17 mouse cellular contexts compared by ENCODE assay signal in genomic region chr11:84722658-84723201, GRCm38 (mm10).
A peak's percentile ranks its signal among the peaks of the same experiment; 100 is the strongest.
DNase-seq lines count a peak whose midpoint lies in the region; ATAC-seq and TF ChIP-seq lines count a peak whose summit lies in the region.
"Had no signal": no experiment of that assay in that cellular context is flagged by ENCODE, and none has a peak within 500 bp of the region (broad histone marks: within the 10 kb centered on the region; RNA-seq: fewer than 3 reads in every experiment).

No protein-coding gene starts in this region.

- no peak for ATAC-seq in hindbrain, embryonic 11.5 days (ENCODE audit: low FRiP score)
- no peak for ATAC-seq in hindbrain, embryonic 16.5 days
- ATAC-seq in liver, embryonic 14.5 days (ENCODE audit: insufficient read depth), result peak; percentile 44; the same call in 1 of the 2 replicates
- no peak for ATAC-seq in forebrain, embryonic 11.5 days (replicated peaks; ENCODE audit: low FRiP score)
- ATAC-seq: forebrain, embryonic 14.5 days; intestine, embryonic 16.5 days had no signal

- TF ChIP-seq CTCF in liver, embryonic 14.5 days (IDR thresholded peaks at IDR 0.05; ENCODE audit: low read depth), result no peak

- no peaks in the 10 kb centered on the region for H3K27me3 ChIP-seq in hindbrain, embryonic 11.5 days (ENCODE audit: control insufficient read depth, insufficient read depth, low read length)
- peaks cover 5% of the 10 kb centered on the region; the same call in 1 of the 2 replicates for H3K27me3 ChIP-seq in hindbrain, embryonic 16.5 days (replicated peaks; ENCODE audit: control insufficient read depth, insufficient read depth, low read length)
- peaks cover 3% of the 10 kb centered on the region; the same call in 1 of the 2 replicates for H3K27me3 ChIP-seq in liver, embryonic 14.5 days (ENCODE audit: control insufficient read depth, insufficient read depth, low read length)
- peaks cover 7% of the 10 kb centered on the region; the same call in 1 of the 2 replicates for H3K27me3 ChIP-seq in forebrain, embryonic 11.5 days (ENCODE audit: control insufficient read depth, insufficient read depth, low read length)

- 55% methylated on average over 11 of the region's 12 CpGs for WGBS in hindbrain, embryonic 11.5 days
- WGBS in hindbrain, embryonic 16.5 days, result 26% methylated on average over 12 of the region's 12 CpGs
- WGBS in liver, embryonic 14.5 days (ENCODE audit: insufficient replicate concordance), result 41% methylated on average over 12 of the region's 12 CpGs
- WGBS in forebrain, embryonic 11.5 days, result 61% methylated on average over 12 of the region's 12 CpGs

- no peaks in the 10 kb centered on the region for H3K36me3 ChIP-seq in hindbrain, embryonic 11.5 days (ENCODE audit: control insufficient read depth, insufficient read depth, low read length)
- H3K36me3 ChIP-seq in hindbrain, embryonic 16.5 days (ENCODE audit: control insufficient read depth, insufficient read depth, low read length), result no peaks in the 10 kb centered on the region
- H3K36me3 ChIP-seq in liver, embryonic 14.5 days (replicated peaks; ENCODE audit: control insufficient read depth, insufficient read depth, low read depth), result no peaks in the 10 kb centered on the region
- H3K36me3 ChIP-seq in forebrain, embryonic 11.5 days (ENCODE audit: control insufficient read depth, insufficient read depth, low read length), result no peaks in the 10 kb centered on the region
- H3K36me3 ChIP-seq: heart, embryonic 15.5 days had no signal

- no peak overlapping the region for H3K4me3 ChIP-seq in hindbrain, embryonic 11.5 days (ENCODE audit: low read depth, low read length)
- H3K4me3 ChIP-seq in hindbrain, embryonic 16.5 days (ENCODE audit: low read length), result no peak overlapping the region
- no peak overlapping the region for H3K4me3 ChIP-seq in liver, embryonic 14.5 days (ENCODE audit: insufficient read depth in 1 of 2, low read depth in 2 of 2, low read length in 2 of 2)
- no peak overlapping the region for H3K4me3 ChIP-seq in forebrain, embryonic 11.5 days (ENCODE audit: low read depth, low read length)
- H3K4me3 ChIP-seq: heart, embryonic 15.5 days had no signal

- H3K4me2 ChIP-seq in hindbrain, embryonic 11.5 days (replicated peaks; ENCODE audit: low read depth, low read length), result no peak overlapping the region
- H3K4me2 ChIP-seq in hindbrain, embryonic 16.5 days (ENCODE audit: low read length), result no peak overlapping the region
- H3K4me2 ChIP-seq in liver, embryonic 14.5 days (ENCODE audit: low read depth), result peak overlapping the region; percentile 2; the same call in 1 of the 2 replicates
- H3K4me2 ChIP-seq in forebrain, embryonic 11.5 days (ENCODE audit: low read depth, low read length, severe bottlenecking), result no peak overlapping the region
- H3K4me2 ChIP-seq: heart, embryonic 15.5 days had no signal

- no peak overlapping the region for H3K9ac ChIP-seq in hindbrain, embryonic 11.5 days (ENCODE audit: low read depth, low read length)
- no peak overlapping the region for H3K9ac ChIP-seq in hindbrain, embryonic 16.5 days (ENCODE audit: low read depth, low read length)
- no peak overlapping the region for H3K9ac ChIP-seq in liver, embryonic 14.5 days (replicated peaks)
- no peak overlapping the region for H3K9ac ChIP-seq in forebrain, embryonic 11.5 days (ENCODE audit: low read length)
- H3K9ac ChIP-seq: heart, embryonic 15.5 days had no signal

- H3K27ac ChIP-seq in hindbrain, embryonic 11.5 days (ENCODE audit: low read depth, low read length), result peak overlapping the region; percentile 48
- H3K27ac ChIP-seq in hindbrain, embryonic 16.5 days (ENCODE audit: low read depth, low read length), result no peak overlapping the region; the same call in 1 of the 2 replicates
- no peak overlapping the region for H3K27ac ChIP-seq in liver, embryonic 14.5 days
- H3K27ac ChIP-seq in forebrain, embryonic 11.5 days (ENCODE audit: low read depth, low read length), result no peak overlapping the region
- H3K27ac ChIP-seq: heart, embryonic 15.5 days had no signal

- peaks cover 11% of the 10 kb centered on the region for H3K4me1 ChIP-seq in hindbrain, embryonic 11.5 days (replicated peaks; ENCODE audit: control insufficient read depth, insufficient read depth, low read length)
- peaks cover 11% of the 10 kb centered on the region for H3K4me1 ChIP-seq in hindbrain, embryonic 16.5 days (ENCODE audit: control insufficient read depth, insufficient read depth, low read depth, low read length)
- peaks cover 11 to 25% of the 10 kb centered on the region in 2 experiments for H3K4me1 ChIP-seq in liver, embryonic 14.5 days (replicated peaks; ENCODE audit: control insufficient read depth in 2 of 2, insufficient read depth in 2 of 2, low read length in 1 of 2)
- 0 out of 2 replicates have a peak, but pooled peaks cover 2% of the 10 kb centered on the region for H3K4me1 ChIP-seq in forebrain, embryonic 11.5 days (replicated peaks; ENCODE audit: control insufficient read depth, insufficient read depth, low read length)
- H3K4me1 ChIP-seq: heart, embryonic 15.5 days had no signal

- no peaks in the 10 kb centered on the region for H3K9me3 ChIP-seq in hindbrain, embryonic 11.5 days (ENCODE audit: control insufficient read depth, low read length)
- no peaks in the 10 kb centered on the region for H3K9me3 ChIP-seq in hindbrain, embryonic 16.5 days (ENCODE audit: control insufficient read depth, low read length)
- H3K9me3 ChIP-seq in liver, embryonic 14.5 days (ENCODE audit: control insufficient read depth, low read length), result no peaks in the 10 kb centered on the region
- no peaks in the 10 kb centered on the region for H3K9me3 ChIP-seq in forebrain, embryonic 11.5 days (ENCODE audit: control insufficient read depth, low read length)
- H3K9me3 ChIP-seq: heart, embryonic 15.5 days had no signal

- no peak for DNase-seq in hindbrain, embryonic 11.5 days (ENCODE audit: low spot score)
- peak; percentile 38 for DNase-seq in testis, postnatal 14 days (ENCODE audit: low spot score)
- no peak for DNase-seq in testis, postnatal 10 days (ENCODE audit: low spot score)
- DNase-seq in liver, embryonic 14.5 days (ENCODE audit: low read depth in 3 of 3, low spot score in 3 of 3), result no peak
- no peak for DNase-seq in thymus, postnatal 25 days
- DNase-seq in forebrain, embryonic 11.5 days (ENCODE audit: low spot score), result no peak
- DNase-seq in spleen, postnatal 36 days (ENCODE audit: low spot score in 2 of 2), result no peak
- DNase-seq: gastrocnemius, postnatal 25 days; layer of hippocampus, adult 9-11 months; lung, adult 2 months; lung, postnatal 36 days; right cerebral cortex, adult 18-20 months; thymus, postnatal 36 days had no signal

- no peak for TF ChIP-seq EP300 in liver, embryonic 14.5 days (IDR thresholded peaks at IDR 0.05; ENCODE audit: low read depth)
